Mouse (Mus musculus) retina, embryonic 14.5 days (tissue): ENCODE measurements at regions not wholly inside any gene's neighbourhood (a gene's known extent, or its start where the extent isn't known, plus 50 kb on each side); places are given as distances from the start of the nearest gene placed in this dataset.

Source experiments
- DNase-seq: peaks from one replicate; pipeline ENCODE4 v3.0.0-alpha.2; 2015; ENCODE audit warnings: low spot score

DNA sequence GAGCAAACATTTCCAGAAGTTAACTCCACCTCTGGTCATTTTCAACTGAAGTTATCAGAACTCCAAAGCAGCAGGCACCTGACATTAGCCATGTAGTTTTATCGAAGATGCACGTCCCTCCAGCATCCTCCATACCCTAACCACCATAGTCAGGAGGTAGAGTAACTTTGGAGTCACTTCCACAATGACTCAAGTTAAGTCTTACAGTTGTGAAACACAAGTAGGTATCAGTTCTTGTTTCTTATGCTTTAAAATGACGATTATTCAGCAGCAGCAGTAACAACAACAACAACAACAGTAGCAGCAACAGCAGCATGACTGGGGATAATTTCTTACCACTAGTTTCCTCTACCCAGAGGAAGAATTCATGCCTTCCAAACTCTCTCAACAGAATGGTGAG is 51.3 kb upstream of the Tank start:
- no peak for DNase-seq

DNA sequence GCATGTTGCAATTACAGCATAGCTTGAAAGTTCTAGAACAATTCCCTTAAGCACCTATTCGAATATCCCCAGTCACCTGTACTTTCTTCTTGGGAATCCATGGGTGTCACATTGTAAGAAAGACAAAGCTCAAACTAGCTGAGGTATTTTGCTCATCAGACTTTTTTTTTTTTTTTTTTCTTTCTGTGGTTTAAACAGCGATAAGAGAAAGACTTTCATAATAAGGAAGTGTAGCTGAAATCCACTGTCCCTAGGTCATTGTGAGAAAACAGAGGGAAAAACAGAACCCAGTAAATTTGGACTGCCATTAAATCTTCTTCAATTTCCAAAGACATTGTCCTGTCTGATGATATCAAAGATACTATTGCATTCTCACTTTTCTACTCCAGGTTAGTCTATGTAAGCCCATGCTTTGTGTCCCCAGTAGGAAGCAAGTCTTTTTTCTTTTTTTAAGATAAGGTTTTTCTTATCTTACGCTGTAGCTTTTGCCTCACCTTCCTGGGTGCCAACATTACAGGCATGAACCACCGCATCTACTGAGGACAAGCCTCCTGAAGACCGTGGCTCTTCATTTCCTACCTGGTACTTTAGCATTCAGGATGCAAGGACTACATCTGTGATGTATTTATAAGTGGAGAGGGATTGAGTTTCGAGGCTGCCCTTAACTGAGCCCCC is 54.2 kb upstream of the Tank start:
- no peak for DNase-seq

DNA sequence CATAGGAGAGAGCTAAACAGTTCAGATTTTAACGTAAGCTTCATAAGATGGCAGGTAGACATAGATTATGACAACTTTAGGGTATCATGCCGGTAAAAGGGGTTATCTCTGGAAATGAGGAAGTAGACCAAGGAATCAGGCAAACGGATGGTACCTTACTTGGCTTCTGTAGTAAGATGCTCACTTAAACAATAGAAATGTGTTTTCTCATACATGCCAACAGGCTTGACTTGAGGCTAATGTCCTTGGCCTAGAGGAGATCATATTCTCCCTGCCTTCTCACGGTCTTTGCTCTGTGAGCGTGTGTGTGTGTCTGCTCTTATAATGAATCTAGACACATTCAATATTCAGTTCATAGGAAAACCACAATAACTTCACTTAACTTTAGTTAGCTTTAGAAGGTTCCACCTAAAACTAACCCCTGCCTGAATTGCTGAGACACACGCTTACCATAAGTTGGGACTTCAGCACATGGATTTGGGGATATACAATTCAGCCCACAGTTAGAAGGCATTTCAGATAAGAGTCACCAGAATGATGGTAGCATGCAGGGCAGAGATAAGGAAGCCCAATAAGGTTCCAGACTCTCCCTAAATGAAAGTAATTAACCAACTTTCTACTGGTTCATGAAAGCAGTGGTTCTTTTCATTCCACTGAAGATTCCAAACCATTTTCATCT is 63.8 kb upstream of the Tank start:
- no peak for DNase-seq

DNA sequence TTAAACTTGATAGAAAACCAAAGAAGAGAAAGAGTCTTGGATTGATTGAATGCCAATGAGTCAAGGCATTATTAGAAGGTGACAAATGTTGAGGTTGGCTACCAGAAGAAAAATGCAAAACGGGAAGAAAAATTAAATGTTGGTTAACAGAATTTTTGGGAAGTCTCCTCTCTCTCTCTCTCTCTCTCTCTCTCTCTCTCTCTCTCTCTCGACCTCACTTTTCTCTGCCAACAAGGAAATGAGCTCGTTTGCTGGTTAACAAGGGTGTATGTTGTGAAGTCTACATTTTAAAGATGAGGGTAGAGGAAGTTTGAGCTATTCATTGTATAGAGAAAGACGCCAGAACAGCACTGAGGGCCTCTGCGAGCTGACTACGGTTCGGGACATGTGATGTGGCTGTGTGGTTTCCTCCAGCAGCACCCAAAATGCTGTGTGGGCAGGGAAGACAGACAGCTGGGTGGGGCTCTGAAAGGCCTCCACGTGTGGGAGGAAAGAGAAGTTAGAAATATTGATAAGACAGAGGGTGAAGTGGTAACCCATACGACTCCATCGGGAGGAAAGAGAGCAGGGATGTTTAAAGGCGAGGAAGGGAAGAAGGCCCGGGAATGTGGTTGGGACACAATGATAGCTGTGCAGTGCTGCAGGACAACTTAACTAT is 64.5 kb upstream of the Tank start:
- DNase-seq = no peak

DNA sequence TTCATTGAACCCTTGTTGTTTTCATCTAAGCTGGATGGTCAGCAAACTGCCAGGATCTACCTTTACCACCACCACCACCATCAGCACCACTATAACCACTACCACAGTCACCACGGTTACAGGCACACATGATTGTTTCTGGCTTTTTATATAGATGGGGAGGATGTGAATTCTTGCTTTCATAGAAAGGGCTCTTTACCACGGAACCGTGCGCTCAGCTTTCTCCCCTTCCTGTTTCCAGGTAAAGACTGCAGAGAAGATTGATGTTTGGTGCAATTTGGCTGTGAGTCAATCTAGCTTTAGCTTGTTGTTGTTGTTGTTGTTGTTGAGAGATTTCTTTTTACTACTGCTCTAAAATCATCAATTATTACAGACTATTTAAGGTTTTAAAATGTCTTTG is 74.8 kb upstream of the Tank start:
- DNase-seq = no peak

DNA sequence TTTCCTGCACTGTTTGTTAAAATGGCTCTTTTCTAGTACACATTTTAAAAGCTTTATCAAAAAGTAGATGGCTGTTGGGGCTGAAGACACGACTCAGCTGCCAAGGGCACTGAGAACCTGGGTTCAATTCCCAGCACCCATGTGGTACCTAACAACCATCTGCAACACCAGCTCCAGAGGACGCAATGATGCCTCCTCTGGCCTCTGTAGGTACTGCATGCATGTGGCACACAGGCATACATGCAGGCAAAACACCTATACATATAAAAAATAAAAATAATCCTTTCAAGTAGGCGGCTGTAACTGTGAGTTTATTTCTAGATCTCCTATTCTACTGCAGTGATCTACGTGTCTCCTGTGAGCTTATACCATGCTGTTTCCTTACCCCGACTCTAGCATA is 76.5 kb upstream of the Tank start:
- DNase-seq = no peak

DNA sequence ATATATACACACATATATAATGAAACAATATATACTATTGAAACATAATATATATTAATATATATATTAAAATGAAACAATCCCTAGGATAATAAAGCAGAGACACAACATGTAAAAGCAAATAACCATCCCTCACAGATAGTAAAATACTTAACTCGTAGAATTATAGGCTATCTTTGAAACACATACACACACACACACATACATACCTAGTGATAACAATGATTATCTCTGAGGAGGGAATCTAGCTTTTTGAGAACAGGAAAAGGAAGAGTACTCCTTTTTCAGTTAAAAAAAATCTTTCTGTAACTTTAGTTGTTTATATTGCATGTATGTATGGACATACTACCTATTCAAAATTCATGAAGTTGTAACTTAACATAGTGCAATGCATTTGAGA is 79.1 kb upstream of the Tank start:
- DNase-seq = no peak

DNA sequence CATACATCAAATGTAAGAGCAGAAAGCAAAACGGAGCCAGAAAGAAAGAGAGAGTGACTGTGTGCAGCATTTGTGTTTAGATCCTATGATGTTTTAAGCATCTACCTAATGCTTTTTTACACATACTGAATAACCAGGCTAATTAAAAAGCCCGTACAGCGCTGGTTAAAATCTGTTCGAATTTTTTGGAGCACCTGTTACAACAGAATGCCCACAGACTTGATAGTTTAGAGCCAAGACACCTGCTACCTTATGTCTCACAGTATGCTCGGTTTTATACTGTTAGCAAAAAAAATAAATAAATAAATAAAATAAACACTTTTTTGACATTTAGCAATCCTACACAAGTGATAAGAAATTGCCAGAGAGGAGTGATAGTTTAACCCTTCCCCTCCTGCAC is 80.5 kb upstream of the Tank start:
- DNase-seq = no peak

DNA sequence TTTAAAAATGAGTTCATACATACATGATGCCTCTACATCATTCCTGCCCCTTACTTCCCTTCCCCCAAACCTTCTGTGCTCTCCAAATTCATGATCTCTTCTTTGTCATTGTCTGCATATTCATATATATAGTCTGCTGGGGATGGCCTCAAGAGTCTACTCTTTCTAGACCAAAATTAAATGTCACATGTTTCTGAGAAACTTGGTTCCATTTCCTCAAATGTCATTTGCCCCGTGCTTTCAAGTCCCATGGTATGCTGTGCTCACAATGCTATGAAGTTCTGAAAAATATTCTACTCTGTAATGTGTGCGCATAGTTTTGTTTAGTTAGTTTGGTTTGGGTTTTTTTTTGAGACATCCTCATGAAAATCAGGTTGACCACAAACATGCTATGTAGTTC is 81.4 kb upstream of the Tank start:
- DNase-seq = no peak

DNA sequence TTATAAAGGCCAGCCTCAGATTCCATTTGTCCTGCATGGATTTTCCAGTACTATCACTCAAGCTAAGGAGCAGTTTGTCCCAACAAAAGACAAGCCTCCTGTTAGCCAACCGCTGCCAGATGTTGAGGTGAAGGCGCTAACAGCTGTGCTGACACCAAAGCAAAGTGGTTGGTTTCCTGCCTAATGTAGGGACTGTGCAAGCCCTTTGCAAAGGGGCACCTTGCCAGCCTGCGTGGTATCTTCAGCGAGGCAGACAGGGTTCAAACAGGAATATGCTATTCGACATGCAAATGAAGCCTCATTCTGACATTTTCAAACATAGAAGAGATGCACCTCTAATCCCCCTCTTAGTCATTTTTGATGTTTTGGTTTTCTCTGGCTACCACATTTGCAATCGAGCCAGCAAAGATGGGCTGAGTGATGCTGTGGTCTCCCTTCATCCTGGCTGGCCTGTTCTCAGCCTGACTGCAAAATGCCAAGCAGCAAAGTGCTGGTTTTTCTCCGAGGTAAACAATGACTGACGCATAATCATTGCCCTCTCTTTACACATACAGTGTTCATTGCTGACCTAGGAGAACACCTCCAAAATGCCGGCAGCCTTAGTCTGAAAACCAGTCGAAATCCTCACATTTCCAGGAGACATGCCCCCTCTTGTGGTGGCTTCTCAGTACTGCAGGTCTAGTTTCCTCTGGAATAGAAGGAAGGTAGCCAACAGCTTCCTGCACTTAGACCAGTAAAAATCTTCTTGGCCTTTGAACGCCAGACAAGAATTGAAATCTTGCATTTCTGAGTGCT is 84.3 kb upstream of the Tank start:
- DNase-seq = peak; percentile 90

DNA sequence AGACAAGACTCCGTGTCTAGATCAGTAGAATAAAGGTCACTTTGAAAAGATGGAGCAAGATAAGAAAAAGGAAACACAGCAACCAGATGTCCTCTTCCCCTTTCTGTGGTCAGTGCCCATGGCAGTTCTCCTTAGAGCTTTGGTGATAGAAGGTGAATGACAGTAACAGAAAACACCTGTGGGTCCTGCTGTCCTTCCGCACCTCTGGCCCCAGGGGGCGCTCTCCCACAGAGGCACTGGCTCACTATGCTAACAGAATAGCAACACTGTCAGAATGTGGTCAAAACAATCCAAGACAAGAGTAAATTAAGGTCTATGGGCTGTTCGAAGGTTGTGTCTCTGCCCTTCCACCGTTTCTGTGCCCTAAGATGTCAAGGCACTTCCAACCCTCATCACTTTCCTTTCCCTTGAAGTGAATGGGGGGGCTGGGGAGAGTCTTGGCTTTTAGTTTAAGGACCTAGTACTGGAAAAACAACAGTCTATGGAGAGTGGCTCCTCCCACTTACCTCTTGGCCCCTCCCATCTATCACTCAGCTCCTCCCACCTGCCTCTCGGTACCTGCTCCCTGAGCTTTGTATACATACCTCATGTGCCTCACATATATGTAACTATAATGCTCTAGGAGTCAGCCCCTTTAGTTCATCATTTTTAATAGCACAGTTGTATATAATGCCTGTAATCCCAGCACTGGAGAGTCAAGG is 86.2 kb upstream of the Tank start:
- no peak for DNase-seq

DNA sequence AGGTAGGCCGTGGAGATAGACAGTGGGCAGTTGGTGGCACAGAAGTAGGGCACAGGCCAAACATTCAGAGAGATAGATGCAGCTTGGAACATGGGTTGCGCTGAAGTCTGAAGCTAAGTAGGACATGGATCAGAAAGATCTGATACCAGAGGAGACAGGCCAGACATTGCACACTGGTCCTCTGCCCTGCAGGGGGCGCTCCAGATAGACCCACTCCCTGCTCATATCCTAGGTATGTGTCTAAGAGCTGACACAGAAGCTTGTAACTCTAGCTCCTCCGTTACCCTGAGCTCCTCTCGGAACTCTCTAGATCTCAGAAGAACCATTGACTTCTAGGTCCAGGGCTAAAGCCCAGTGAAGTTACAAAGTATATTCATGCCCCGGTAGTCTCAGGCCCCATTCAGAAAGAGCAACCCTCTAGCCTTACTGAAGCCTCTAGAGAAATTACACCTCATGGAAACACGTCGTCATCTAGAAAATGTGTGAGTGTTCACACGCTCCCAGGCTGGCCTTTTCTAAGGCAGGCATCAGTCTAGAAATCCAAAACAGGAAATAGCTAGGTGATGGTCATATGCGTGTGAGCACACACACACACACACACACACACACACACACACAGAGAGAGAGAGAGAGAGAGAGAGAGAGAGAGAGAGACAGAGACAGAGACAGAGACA is 87.8 kb upstream of the Tank start:
- DNase-seq = no peak

DNA sequence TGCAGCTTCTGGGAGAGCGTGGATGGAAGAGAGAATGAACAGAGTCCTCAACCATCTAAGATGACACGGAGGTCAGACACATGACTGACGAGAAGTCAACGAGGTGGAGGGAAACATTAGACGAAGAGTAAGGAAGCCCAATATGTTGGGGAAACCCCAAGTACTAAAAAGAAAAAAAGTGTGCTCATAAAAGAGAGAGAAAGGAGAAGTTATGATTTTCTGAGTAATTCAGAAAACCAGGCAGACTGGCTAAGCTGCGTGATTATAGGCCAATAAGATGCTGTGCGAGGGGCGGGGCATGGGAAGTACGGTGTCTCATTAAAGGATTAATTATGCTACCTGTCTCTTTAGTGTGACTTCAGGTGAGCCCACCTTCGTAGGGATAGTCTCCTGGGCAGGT is 88.6 kb upstream of the Tank start:
- no peak for DNase-seq

DNA sequence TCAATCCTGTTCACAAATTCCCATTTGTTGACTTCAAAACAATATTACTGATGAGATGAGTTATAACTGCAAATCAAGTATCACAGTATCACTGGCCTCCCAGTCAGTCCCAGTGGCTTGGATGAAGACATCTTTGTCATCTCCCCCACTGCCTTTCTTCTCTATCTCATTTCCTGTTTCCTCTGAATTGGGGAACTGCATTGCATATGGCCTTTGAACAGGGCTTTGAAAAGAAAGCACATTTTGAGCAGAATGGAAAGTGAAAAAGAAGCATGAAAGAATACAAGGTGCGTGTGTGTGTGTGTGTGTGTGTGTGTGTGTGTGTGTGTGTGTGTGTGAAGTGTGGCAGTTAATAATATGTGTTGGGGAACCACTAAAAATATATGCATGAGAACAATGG is 94.6 kb upstream of the Tank start:
- DNase-seq = no peak

DNA sequence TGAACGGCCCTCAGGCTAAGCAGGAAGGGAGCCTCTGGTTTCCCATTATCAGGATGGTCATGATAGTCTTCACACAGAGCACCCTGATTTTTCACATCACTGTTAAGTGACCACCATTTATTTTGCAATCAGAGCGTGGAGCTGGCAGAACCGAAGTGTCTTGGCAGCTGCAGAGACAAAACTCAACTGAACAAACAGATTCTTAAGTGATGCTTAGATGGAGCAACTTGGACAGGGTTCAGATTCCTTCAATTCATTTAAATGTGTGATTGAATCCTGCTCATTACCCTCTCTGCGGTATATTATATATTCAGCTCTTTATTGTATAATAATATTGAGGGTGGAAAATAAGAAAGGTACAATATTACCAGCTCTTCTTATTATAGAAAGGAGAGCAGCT is 101.7 kb upstream of the Tank start:
- no peak for DNase-seq

DNA sequence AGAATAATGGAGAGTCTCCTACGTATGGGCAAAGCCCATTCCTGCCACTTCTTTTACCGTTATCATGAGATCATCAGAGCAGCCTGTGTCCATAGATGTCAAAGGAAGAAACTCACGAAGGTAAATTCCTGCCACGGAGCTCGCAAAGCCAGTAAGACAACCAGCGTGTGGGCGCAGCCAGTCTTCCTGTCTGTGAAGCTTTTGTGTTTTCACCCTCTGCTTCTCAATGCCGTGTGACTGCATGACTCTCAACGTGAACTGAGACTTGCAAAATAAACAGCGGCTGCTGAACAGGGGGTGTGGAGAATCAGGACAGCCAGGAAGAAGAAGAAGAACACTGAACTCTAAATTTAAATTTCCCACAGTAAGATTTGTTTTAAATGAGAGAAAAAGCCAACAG is 103.8 kb upstream of the Tank start:
- DNase-seq = no peak

DNA sequence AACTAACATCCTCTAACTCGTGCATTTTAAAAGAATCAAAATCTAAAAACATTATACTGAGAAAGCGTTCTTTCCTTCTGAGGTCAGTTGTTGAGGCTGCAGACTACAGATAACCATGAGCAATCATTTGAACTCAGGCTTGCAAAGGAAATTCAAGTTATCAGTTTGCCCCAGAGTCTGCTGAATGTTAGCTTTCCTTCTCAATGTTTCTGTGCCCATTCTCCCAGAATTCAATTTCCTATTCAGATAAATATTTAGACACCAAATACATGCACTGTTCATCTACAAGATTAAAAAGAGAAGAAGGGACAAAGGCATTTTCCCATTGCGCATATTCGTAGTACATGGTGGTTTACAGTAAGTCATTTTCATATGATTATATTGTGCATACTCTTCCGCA is 107.9 kb upstream of the Tank start:
- no peak for DNase-seq

DNA sequence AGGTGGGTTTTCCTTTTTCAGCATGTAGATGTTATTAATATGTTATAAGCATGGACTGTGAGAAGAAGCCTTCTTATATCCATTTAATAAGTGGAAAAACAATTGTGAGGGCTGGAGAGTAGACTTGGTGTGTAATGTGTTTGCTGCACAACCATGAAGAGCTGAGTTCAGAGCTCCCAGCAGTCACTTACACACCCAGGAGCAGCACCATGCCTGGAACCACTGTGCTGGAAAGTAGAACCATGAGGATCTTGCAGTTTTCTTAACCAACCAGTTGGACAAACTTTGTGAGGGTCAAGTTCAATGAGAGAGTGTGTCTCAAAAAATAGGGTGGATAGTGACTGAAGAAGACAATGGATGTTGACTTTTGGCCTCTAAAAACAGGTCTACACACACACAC is 108.3 kb upstream of the Tank start:
- DNase-seq = no peak

DNA sequence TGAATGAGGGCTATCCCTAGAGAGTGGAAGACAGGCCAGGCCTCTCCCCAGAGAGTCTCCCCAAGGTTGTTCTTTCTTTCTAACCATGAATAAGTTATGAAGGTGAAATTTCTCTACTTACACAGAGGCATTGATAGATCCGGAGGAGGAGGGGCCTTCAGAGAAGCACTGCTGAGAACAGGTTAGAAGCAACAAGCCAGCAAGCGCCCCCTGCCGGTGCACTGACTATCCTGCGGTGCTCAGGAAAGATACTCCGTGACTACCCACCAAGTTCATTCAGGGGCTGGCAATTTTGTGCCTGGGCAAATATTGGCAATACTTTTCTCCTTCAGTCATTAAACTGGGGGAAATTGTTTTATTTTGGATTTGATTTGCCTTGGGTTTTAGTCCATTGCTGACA is 122.5 kb upstream of the Tank start:
- DNase-seq = peak; percentile 81

DNA sequence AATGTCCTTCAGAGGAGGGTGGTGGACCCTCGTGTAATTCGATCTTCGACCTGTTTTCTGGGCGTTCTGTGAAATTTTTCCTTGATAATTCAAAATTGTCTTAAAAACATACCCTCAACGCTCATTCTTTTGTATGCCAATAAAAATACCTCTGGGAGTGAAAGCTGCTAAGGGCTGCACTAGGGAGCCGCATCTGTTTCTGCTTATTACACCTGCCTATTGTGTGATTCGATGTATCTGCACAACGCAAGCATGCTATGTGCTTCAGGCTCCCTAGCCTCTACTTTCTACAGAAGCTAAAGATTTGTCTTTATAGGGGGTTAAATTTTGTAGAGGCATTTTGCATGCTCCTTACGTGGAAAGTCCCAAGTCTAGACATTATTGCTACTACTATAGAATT is 123.7 kb upstream of the Tank start:
- no peak for DNase-seq

DNA sequence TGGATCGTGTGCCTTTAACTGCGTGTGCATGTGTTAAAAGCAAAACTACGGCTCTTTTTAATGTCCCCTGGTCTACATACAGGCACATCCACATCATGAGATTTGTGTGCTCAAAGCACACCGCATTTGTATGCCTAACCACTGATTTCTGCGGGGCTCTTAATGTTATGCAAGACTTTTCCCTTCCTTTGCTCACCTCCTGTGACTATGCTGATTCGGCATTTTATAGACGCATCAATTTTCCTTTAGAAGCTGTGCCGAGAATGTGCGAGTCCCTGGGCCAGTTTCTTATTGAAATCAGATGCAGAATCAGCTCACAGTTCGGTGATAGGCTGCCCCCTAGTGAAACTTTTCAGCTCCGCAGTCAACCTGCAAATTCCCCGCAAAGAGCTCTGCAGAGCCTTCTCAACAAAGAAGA is 124.1 kb upstream of the Tank start:
- peak; percentile 95 for DNase-seq
